Mouse (Mus musculus): Measurements from ENCODE around the gene Setd7.

GRCm38 (mm10) chr3:51599057-51599630, 38.5 kb upstream of the Setd7 start:
- no peak for TF ChIP-seq CTCF (IDR thresholded peaks at IDR 0.05; ENCODE audit: low read depth, low read length)
- no peak for TF ChIP-seq GATA1 (IDR thresholded peaks at IDR 0.05; ENCODE audit: borderline replicate concordance, low read length)

Measured in G1E (cell line).